Mouse (Mus musculus): ENCODE measurements at regions not wholly inside any gene's neighbourhood (a gene's known extent, or its start where the extent isn't known, plus 50 kb on each side); places are given as distances from the start of the nearest gene placed in this dataset.

- H3K9me3 ChIP-seq (replicated peaks; ENCODE audit: control insufficient read depth, insufficient read depth, low read length, poor library complexity, severe bottlenecking), result no peaks in the 10 kb centered on the region
- no peak overlapping the region for H3K9ac ChIP-seq (ENCODE audit: low read depth, poor library complexity, severe bottlenecking)
- no peak overlapping the region for H3K27ac ChIP-seq (ENCODE audit: insufficient read depth, low read length)
- no peaks in the 10 kb centered on the region for H3K4me1 ChIP-seq (ENCODE audit: control insufficient read depth, insufficient read depth, low read length)
- H3K36me3 ChIP-seq (ENCODE audit: control insufficient read depth, insufficient read depth, low read length, poor library complexity, severe bottlenecking), result no peaks in the 10 kb centered on the region
- H3K27me3 ChIP-seq (ENCODE audit: control insufficient read depth, insufficient read depth, low read length, poor library complexity, severe bottlenecking), result no peaks in the 10 kb centered on the region
- no peak overlapping the region for H3K4me3 ChIP-seq (ENCODE audit: low read depth, low read length)
- TF ChIP-seq CTCF (IDR thresholded peaks at IDR 0.05; ENCODE audit: low read depth, low read length) (no peak), POLR2A (IDR thresholded peaks at IDR 0.05; ENCODE audit: insufficient read depth, low read length) (no peak), EP300 (IDR thresholded peaks at IDR 0.05; ENCODE audit: insufficient read depth, low read depth, low read length) (no peak)
Measured at GRCm38 (mm10) chr12:78133984-78134383, 60.1 kb upstream of the Gm6657 start.

GRCm38 (mm10) chr12:78137196-78137595 is 56.8 kb upstream of the Gm6657 start:
- Histone ChIP-seq H3K36me3 (ENCODE audit: control insufficient read depth, insufficient read depth, low read length, poor library complexity, severe bottlenecking) (no peaks in the 10 kb centered on the region), H3K4me3 (ENCODE audit: low read depth, low read length) (no peak overlapping the region), H3K9ac (ENCODE audit: low read depth, poor library complexity, severe bottlenecking) (no peak overlapping the region), H3K27me3 (ENCODE audit: control insufficient read depth, insufficient read depth, low read length, poor library complexity, severe bottlenecking) (no peaks in the 10 kb centered on the region), H3K4me1 (ENCODE audit: control insufficient read depth, insufficient read depth, low read length) (no peaks in the 10 kb centered on the region), H3K27ac (ENCODE audit: insufficient read depth, low read length) (no peak overlapping the region), H3K9me3 (replicated peaks; ENCODE audit: control insufficient read depth, insufficient read depth, low read length, poor library complexity, severe bottlenecking) (no peaks in the 10 kb centered on the region)
- TF ChIP-seq CTCF (IDR thresholded peaks at IDR 0.05; ENCODE audit: low read depth, low read length) (no peak), POLR2A (IDR thresholded peaks at IDR 0.05; ENCODE audit: insufficient read depth, low read length) (no peak), EP300 (IDR thresholded peaks at IDR 0.05; ENCODE audit: insufficient read depth, low read depth, low read length) (no peak)

GRCm38 (mm10) chr12:78138467-78138866 is 55.6 kb upstream of the Gm6657 start:
- no peak overlapping the region for H3K9ac ChIP-seq (ENCODE audit: low read depth, poor library complexity, severe bottlenecking)
- H3K4me3 ChIP-seq (ENCODE audit: low read depth, low read length), result no peak overlapping the region
- no peak for TF ChIP-seq CTCF (IDR thresholded peaks at IDR 0.05; ENCODE audit: low read depth, low read length)
- no peak for TF ChIP-seq POLR2A (IDR thresholded peaks at IDR 0.05; ENCODE audit: insufficient read depth, low read length)
- TF ChIP-seq EP300 (IDR thresholded peaks at IDR 0.05; ENCODE audit: insufficient read depth, low read depth, low read length), result no peak
- no peak overlapping the region for H3K27ac ChIP-seq (ENCODE audit: insufficient read depth, low read length)
- no peaks in the 10 kb centered on the region for H3K36me3 ChIP-seq (ENCODE audit: control insufficient read depth, insufficient read depth, low read length, poor library complexity, severe bottlenecking)
- H3K27me3 ChIP-seq (ENCODE audit: control insufficient read depth, insufficient read depth, low read length, poor library complexity, severe bottlenecking), result no peaks in the 10 kb centered on the region
- no peaks in the 10 kb centered on the region for H3K4me1 ChIP-seq (ENCODE audit: control insufficient read depth, insufficient read depth, low read length)
- no peaks in the 10 kb centered on the region for H3K9me3 ChIP-seq (replicated peaks; ENCODE audit: control insufficient read depth, insufficient read depth, low read length, poor library complexity, severe bottlenecking)
